ENCODE assay signal across 20 mouse cellular contexts in genomic region chr13:56658931-56659330, GRCm38 (mm10). TPM values are rescaled to one million over a fixed set of nuclear protein-coding genes. Genes with fewer than 3 reads are reported as not detected.
A peak's percentile ranks its signal among the peaks of the same experiment; 100 is the strongest.
DNase-seq lines count a peak whose midpoint lies in the region; ATAC-seq and TF ChIP-seq lines count a peak whose summit lies in the region.
"Had no signal": no experiment of that assay in that cellular context is flagged by ENCODE, and none has a peak within 500 bp of the region (broad histone marks: within the 10 kb centered on the region; RNA-seq: fewer than 3 reads in every experiment).

No protein-coding gene starts in this region.

- no peak for ATAC-seq in hindbrain, embryonic 14.5 days (ENCODE audit: low FRiP score)
- no peak for ATAC-seq in lung, embryonic 16.5 days (ENCODE audit: low read depth)
- ATAC-seq: forebrain, embryonic 14.5 days; hindbrain, embryonic 16.5 days had no signal

- no peak for DNase-seq in hindbrain, embryonic 10.5 days (ENCODE audit: low spot score)
- no peak for DNase-seq in hindbrain, embryonic 14.5 days (ENCODE audit: low spot score)
- peak; percentile 60 for DNase-seq in lung, postnatal 14 days
- DNase-seq in left cerebral cortex, adult 2 months (ENCODE audit: extremely low spot score in 1 of 2, low spot score in 2 of 2): no peak
- DNase-seq in testis, postnatal 10 days (ENCODE audit: low spot score): no peak
- DNase-seq: adrenal gland, adult 2 months; adrenal gland, postnatal 25 days; cerebellum, adult 18-20 months; cerebellum, postnatal 10 days; heart, adult 18-20 months had no signal

- H3K36me3 ChIP-seq in hindbrain, embryonic 10.5 days: no peaks in the 10 kb centered on the region
- no peaks in the 10 kb centered on the region for H3K36me3 ChIP-seq in hindbrain, embryonic 14.5 days (replicated peaks; ENCODE audit: control insufficient read depth, insufficient read depth)
- H3K36me3 ChIP-seq in lung, embryonic 16.5 days (ENCODE audit: control insufficient read depth, insufficient read depth, low read length): no peaks in the 10 kb centered on the region
- H3K36me3 ChIP-seq: embryonic facial prominence, embryonic 15.5 days; forebrain, embryonic 10.5 days; heart, embryonic 15.5 days had no signal

- peaks cover 29% of the 10 kb centered on the region; the same call in 1 of the 2 replicates for H3K4me1 ChIP-seq in hindbrain, embryonic 10.5 days (replicated peaks)
- no peaks in the 10 kb centered on the region for H3K4me1 ChIP-seq in hindbrain, embryonic 14.5 days (replicated peaks; ENCODE audit: control insufficient read depth, insufficient read depth, low read length)
- peaks cover 17% of the 10 kb centered on the region for H3K4me1 ChIP-seq in lung, embryonic 16.5 days (replicated peaks; ENCODE audit: control insufficient read depth, insufficient read depth, low read length)

- H3K4me2 ChIP-seq in hindbrain, embryonic 14.5 days (replicated peaks): no peak overlapping the region
- H3K4me2 ChIP-seq in lung, embryonic 16.5 days (ENCODE audit: low read depth, low read length): no peak overlapping the region
- H3K4me2 ChIP-seq: embryonic facial prominence, embryonic 15.5 days; heart, embryonic 11.5 days; heart, embryonic 15.5 days had no signal

- H3K9me3 ChIP-seq in hindbrain, embryonic 10.5 days: no peaks in the 10 kb centered on the region
- no peaks in the 10 kb centered on the region for H3K9me3 ChIP-seq in hindbrain, embryonic 14.5 days (ENCODE audit: control insufficient read depth, low read length)
- no peaks in the 10 kb centered on the region for H3K9me3 ChIP-seq in lung, embryonic 16.5 days (ENCODE audit: control insufficient read depth, low read length)
- H3K9me3 ChIP-seq: embryonic facial prominence, embryonic 15.5 days; forebrain, embryonic 10.5 days; heart, embryonic 15.5 days had no signal

- H3K4me3 ChIP-seq in hindbrain, embryonic 10.5 days: no peak overlapping the region
- H3K4me3 ChIP-seq in hindbrain, embryonic 14.5 days (replicated peaks; ENCODE audit: low read length): no peak overlapping the region
- H3K4me3 ChIP-seq in lung, embryonic 16.5 days (ENCODE audit: low read length): no peak overlapping the region
- H3K4me3 ChIP-seq in left cerebral cortex, adult 2 months: no peak overlapping the region
- H3K4me3 ChIP-seq: embryonic facial prominence, embryonic 15.5 days; erythroblast, embryonic 14.5 days; forebrain, embryonic 10.5 days; heart, embryonic 15.5 days had no signal

- 71% methylated on average over 6 of the region's 6 CpGs for WGBS in hindbrain, embryonic 10.5 days
- WGBS in hindbrain, embryonic 14.5 days: 70% methylated on average over 6 of the region's 6 CpGs
- 51% methylated on average over 6 of the region's 6 CpGs for WGBS in lung, embryonic 16.5 days

- H3K27me3 ChIP-seq in hindbrain, embryonic 10.5 days (ENCODE audit: insufficient read depth, poor library complexity, severe bottlenecking): no peaks in the 10 kb centered on the region
- no peaks in the 10 kb centered on the region for H3K27me3 ChIP-seq in hindbrain, embryonic 14.5 days (ENCODE audit: control insufficient read depth, insufficient read depth, low read length)
- H3K27me3 ChIP-seq in lung, embryonic 16.5 days (ENCODE audit: control insufficient read depth, insufficient read depth, low read depth, low read length): no peaks in the 10 kb centered on the region
- H3K27me3 ChIP-seq: embryonic facial prominence, embryonic 15.5 days; heart, embryonic 15.5 days; Patski had no signal

- intact Hi-C loops in left cerebral cortex, adult 2 months (cut with DNase I): loop anchor here (2.0 to 10.0 kb wide), 4 partner anchors 76 to 606 kb away; no protein-coding TSS in a partner anchor

- H3K9ac ChIP-seq in hindbrain, embryonic 14.5 days: no peak overlapping the region
- no peak overlapping the region for H3K9ac ChIP-seq in lung, embryonic 16.5 days (ENCODE audit: low read length)
- H3K9ac ChIP-seq: embryonic facial prominence, embryonic 15.5 days; heart, embryonic 15.5 days had no signal

- H3K27ac ChIP-seq in hindbrain, embryonic 10.5 days: peak overlapping the region; percentile 64; the same call in 1 of the 2 replicates
- no peak overlapping the region for H3K27ac ChIP-seq in hindbrain, embryonic 14.5 days
- peak overlapping the region; percentile 39; the same call in 1 of the 2 replicates for H3K27ac ChIP-seq in lung, embryonic 16.5 days (ENCODE audit: low read length)
- no peak overlapping the region for H3K27ac ChIP-seq in left cerebral cortex, adult 2 months
- H3K27ac ChIP-seq: embryonic facial prominence, embryonic 15.5 days; forebrain, embryonic 10.5 days; heart, embryonic 15.5 days had no signal

- no peak for TF ChIP-seq CTCF in left cerebral cortex, adult 2 months (IDR thresholded peaks at IDR 0.05)

RNA-seq across cellular contexts. Expression of gene Smad5, which starts 43.9 kb away (rescaled TPM):
- polyA plus RNA-seq in hindbrain, embryonic 10.5 days (2016; fragmentation: Nextera tagmentation; extraction: Ambion mirVana): 31.4 and 34.4 TPM in 2 replicates
- 32.3 and 33.8 TPM in 2 replicates for polyA plus RNA-seq in hindbrain, embryonic 14.5 days (2014; fragmentation: Nextera tagmentation; extraction: Ambion mirVana)
- polyA plus RNA-seq in lung, embryonic 16.5 days (2015; fragmentation: Nextera tagmentation; extraction: Ambion mirVana): 33.5 and 34.8 TPM in 2 replicates
- 10 to 100 TPM; 20.6 to 24.3 TPM for total RNA-seq in left cerebral cortex, adult 2 months (2021)

RNA-seq across cellular contexts. Expression of gene Tgfbi, which starts 49.6 kb away (rescaled TPM):
- 38.4 and 42.9 TPM in 2 replicates for polyA plus RNA-seq in hindbrain, embryonic 10.5 days (2016; fragmentation: Nextera tagmentation; extraction: Ambion mirVana)
- polyA plus RNA-seq in hindbrain, embryonic 14.5 days (2014; fragmentation: Nextera tagmentation; extraction: Ambion mirVana): 5.2 and 7.1 TPM in 2 replicates
- polyA plus RNA-seq in lung, embryonic 16.5 days (2015; fragmentation: Nextera tagmentation; extraction: Ambion mirVana): 175 and 183 TPM in 2 replicates
- 1 to 10 TPM; 3.8 to 5.1 TPM for total RNA-seq in left cerebral cortex, adult 2 months (2021)
- total RNA-seq: CH12.LX had no signal

Comparison
In these comparisons a context has a peak if more than half of its experiments do, and no peak if none do; other contexts are left out.
1. H3K27ac ChIP-seq: peak in hindbrain, embryonic 10.5 days (single experiment) and lung, embryonic 16.5 days (single experiment); none in hindbrain, embryonic 14.5 days (single experiment) and left cerebral cortex, adult 2 months (single experiment).